Mouse (Mus musculus): ENCODE measurements around the gene Lyrm4.

Gene Lyrm4

DNA sequence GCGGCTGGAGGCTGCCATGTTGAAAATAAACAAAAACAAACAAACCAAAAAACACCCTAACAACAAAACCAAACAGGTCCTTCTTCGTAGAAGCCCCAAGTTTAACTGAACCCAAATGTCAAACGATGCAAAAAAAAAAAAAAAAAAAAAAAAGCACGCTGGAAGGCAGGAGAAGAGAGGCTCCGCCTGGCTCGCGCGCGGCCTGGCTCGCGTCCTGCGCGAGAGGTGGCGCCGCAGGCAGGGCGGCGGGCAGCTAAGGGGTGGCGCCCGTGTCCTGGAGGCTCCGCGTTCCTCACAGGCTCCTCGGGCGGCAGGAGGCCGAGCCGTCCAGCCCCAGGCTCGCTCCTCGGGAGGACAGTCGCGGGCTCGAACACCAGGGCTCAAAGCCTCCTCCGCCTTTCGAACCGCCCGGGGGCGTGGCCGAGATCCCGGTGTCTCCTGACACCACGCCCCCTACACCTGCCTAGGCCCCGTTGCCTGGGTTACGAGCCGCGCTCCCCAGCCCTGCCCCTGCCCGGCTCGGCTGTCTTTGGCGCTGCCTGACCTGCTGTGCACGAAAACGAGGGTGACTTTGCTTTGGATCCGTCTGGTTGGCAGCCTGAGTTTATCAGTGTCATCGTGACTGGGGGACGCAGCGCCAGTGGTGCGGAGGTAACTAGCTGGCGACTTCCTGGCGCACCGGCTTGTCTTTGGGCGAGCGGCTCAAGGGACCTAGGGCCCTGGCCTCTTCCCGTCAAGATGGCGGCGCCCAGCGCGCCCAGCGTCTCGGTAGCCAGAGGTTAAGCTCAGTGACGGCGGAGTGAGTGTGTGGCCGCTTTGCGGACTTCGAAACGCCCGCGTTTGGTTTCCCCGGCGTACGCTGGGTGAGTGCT lies at the start of gene Lyrm4, which contains the start of gene Fars2:
Lyrm4 (minus strand) TSS at position 384 of the 872 bp plus-strand sequence.
Fars2 (plus strand) TSS at position 270 of the 872 bp plus-strand sequence.
- in situ Hi-C loops (cut with MboI, MseI) = no loop called here

DNA sequence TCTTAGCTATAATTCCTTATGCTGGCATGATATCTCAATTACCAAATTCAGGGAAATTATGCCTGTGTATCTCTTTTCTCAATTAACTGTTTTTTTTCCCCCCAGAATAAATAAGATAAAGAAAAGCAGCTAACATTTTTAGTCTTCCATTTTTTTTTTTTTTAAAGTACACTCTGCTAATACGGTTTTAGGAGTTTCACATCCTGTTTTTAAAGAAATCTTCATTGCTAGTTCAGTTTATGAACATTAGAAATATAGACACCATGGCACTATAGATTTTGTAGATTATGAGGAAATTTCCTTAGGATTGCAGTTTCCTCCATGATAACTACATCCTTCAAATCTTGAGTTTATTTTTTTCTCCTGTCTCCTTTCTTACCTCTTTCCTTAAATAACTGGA lies 46.6 kb upstream of the Lyrm4 start:
- in situ Hi-C loops (cut with MboI, MseI) = no loop called here

- in situ Hi-C loops (cut with MboI, MseI) = no loop called here
Observed at GRCm38 (mm10) chr13:36163411-36163810, 46.1 kb upstream of the Lyrm4 start.

- in situ Hi-C loops (cut with MboI, MseI) = loop anchor here (5.0 kb wide), 1 partner anchor 91 kb away; no protein-coding TSS in a partner anchor
Observed at GRCm38 (mm10) chr13:36156340-36156931, 39.1 kb upstream of the Lyrm4 start.

- in situ Hi-C loops (cut with MboI, MseI) = no loop called here
Observed at GRCm38 (mm10) chr13:36152728-36153498, 35.6 kb upstream of the Lyrm4 start.

DNA sequence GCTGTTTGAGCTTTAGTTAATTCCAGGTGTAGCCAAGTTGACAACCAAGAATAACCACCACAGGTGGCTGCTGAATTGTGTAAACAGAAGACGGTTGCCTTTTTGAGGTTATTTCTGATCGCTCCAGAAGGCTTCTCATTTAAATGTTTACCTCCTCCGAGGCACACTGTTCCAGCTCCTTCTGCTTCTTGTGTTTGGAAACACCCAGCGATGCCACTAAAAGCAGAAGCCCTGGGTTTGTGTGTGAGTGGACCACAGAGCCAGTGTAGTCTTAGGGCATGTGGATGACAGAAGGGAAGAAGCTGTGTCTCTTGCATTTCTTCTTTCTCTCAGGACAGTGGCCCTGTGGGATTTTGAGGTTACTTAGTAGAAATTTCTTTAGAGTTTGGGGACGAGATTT lies 32.9 kb upstream of the Lyrm4 start:
- in situ Hi-C loops (cut with MboI, MseI) = no loop called here

- in situ Hi-C loops (cut with MboI, MseI) = no loop called here
Observed at GRCm38 (mm10) chr13:36149175-36149939, 32.0 kb upstream of the Lyrm4 start.

- in situ Hi-C loops (cut with MboI, MseI) = no loop called here
Observed at GRCm38 (mm10) chr13:36145601-36146000, 28.3 kb upstream of the Lyrm4 start.

DNA sequence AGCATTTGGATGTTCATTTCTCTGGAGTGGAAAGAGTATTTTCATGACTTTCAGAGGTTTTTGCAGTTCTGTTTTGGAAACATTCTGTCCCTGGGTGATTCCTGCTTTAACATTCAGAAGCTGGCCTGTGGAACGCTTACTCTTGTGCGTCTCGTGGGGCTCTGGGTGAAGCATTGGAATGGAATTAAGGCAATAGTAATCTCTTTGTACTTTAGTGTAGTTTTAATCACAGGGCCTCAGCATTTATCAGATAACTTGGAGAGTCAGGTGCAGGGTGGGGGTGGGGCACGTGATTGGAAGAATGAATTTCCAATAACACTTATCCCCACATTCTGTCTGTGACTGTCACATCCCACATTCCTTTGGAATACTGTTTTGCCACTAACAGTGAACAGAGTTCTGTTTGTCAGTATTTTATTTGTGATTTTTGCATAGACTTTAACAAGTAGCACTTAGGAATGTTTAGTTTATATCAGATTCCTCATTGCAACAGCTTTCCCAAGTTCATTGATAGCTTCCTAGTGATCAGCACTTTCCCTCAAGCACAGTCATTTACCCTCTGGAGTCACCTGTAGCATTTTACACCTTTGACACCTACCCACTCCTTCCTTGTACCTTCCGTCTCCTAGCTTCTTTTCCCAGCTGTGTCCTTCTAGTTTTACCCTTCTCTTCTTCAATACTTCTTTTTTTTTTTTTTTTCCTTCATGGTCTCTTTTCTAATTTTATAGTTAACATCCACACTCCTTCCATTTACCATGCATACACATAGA lies 23.1 kb upstream of the Lyrm4 start:
- in situ Hi-C loops (cut with MboI, MseI) = no loop called here

GRCm38 (mm10) chr13:36139703-36140102 lies 22.4 kb upstream of the Lyrm4 start:
- in situ Hi-C loops (cut with MboI, MseI) = no loop called here

DNA sequence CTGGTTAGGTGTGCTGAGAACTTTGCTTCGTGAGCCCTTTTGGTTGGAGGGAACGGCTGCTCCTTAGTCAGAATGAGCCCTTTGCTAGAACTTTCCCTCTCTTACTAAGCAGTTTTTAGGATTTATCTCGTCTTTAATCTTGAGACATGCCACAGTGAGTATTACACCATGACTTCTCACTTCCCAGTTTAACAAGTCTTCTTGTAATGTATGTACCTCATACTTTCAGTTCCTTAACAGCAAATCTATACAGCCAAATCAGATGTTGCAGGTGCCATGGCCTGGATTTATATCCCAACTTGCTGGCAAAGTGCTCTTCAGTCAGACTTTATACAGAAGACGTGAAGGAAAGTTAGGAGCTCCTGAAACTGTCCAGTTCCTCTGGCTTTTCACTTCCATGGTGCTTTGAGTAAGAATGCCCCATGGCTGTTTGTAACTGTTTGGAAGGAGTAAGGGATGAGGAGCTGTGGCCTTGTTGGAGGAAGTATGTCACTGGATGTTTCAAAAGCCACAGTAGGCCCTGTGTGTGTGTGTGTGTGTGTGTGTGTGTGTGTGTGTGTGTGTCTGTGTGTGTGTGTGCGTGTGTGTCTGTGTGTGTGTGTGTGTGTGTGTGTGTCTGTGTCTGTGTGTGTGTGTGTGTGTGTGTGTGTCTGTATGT lies 14.8 kb upstream of the Lyrm4 start:
- in situ Hi-C loops (cut with MboI, MseI) = no loop called here

GRCm38 (mm10) chr13:36131401-36131800 lies 14.1 kb upstream of the Lyrm4 start:
- in situ Hi-C loops (cut with MboI, MseI) = no loop called here

DNA sequence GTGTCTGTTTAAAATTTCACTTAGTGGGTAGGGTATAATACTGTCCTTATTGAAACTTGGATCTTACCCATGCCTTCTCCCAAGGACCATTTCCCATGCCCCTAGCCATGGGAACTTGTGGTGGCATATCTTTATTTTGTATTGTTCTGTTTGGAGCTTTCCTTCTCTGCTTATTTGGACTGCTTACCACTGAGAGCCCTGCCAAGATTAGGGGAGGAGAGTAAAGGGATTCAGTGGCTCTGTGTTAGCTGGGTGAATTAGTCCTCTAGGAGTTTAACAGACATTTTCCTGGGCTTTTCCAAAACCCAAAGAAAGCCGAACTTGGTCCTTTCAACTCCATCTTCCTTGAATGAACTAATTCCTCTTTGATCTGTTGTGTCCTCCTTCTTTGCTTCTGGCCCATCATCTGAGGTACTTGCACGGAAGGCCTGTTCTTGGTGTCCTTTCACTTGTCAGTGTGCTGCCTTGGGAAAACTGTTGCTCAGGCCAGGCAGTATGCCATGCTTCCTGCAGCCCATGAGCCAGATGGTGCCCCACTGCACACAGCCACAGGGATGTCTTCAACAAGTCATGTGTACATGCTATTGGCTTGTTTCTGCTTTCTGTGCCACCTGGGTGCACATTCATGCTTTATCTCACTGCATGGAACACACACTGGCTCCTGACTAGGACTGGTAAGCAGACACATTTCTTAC lies 12.2 kb upstream of the Lyrm4 start:
- in situ Hi-C loops (cut with MboI, MseI) = no loop called here

DNA sequence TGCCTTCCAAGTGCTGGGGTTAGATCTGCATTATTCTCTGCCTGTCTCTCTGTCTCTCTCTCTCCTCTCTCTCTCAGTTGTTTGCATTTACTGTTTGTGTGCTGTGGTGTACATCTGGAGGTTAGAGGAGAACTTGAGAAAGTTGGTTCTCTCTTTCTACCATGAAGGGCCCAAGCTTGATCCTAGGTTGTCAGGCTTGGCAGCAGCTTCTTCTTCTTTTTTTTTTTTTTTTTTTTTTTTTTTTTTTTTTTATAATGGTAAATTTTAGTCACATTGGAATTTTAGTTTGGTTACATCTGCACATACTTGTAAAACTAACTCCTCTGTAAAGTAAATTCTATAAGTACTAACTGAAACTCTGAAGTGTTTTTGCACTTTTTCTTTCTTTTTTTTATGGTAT lies 3.3 kb upstream of the Lyrm4 start:
- in situ Hi-C loops (cut with MboI, MseI) = no loop called here

DNA sequence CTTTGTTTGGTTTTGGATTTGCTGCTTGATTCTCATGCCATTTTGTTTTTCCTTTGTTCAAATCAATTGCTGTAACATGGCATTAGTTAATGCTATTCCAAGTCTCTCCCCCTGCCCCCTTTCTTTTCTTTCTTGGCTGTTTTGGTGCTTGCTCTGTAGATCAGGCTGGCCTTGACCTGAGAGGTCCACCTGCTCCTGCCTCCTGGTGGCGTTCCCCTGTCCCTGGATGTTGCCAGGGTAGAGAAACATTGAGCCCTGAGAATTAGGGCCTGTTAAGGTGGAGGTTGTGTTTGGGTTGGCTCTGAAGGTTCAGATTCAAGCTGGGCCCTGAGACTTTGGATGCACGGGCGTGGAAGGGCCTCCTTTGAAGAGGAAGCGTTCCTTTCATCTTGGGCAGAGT lies 2.4 kb upstream of the Lyrm4 start:
- in situ Hi-C loops (cut with MboI, MseI) = no loop called here

GRCm38 (mm10) chr13:36116520-36117142 lies 695 bp downstream of the Lyrm4 start:
- in situ Hi-C loops (cut with MboI, MseI) = no loop called here

DNA sequence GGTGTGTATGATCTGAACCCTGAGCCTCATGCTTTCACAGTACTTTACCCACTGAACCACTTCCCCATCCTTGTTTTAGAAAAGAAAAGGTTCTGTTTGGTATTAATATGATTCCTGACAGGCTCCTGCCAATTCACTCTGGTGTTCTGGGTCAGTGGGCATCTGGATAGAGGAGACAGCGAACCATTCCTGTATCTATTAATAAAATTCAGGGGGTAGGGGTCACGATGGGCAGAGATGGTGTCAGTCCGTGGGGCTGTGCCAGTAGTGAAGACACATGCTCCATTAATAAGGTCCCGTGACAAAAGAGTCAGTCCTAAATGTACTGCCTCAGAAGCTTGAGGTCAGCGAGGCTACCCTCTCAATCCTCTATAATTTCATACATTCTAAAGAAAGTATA lies 4.1 kb downstream of the Lyrm4 start:
- in situ Hi-C loops (cut with MboI, MseI) = no loop called here

DNA sequence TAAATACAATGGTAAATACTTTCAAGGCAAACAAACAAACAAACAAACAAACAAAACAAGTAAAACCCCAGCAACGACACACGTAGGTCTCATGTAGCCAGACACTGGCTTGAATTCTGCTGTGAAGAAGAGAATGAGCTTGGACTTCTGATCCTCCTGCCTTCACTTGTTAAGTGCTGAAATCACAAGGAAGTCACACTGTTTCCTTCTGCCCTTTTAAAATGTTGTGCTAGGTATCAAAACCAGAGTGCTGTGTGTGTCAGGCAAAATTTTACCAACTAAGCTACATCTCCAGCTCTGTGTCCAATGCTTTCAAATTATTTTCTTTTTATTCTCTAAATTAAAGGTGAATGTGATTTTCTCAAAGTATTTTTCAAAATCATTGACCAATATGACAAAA lies 6.0 kb downstream of the Lyrm4 start:
- in situ Hi-C loops (cut with MboI, MseI) = no loop called here

- in situ Hi-C loops (cut with MboI, MseI) = no loop called here
Observed at GRCm38 (mm10) chr13:36108528-36108927, 8.8 kb downstream of the Lyrm4 start.
